Mouse (Mus musculus) embryo, embryonic 9.5 days (tissue): ENCODE data around the gene Ets1.

Experiments used
- DNase-seq: peaks from one replicate; pipeline ENCODE4 v3.0.0-alpha.2; 2017; ENCODE audit errors: extremely low spot score

Gene Ets1

GRCm38 (mm10) chr9:32616516-32617429 lies 19.2 kb upstream of the Ets1 start:
- DNase-seq: no peak

GRCm38 (mm10) chr9:32617430-32617768 lies 18.6 kb upstream of the Ets1 start:
- DNase-seq: no peak

- DNase-seq: no peak
Measured at GRCm38 (mm10) chr9:32618544-32619120, 17.4 kb upstream of the Ets1 start.

GRCm38 (mm10) chr9:32619661-32620060 lies 16.4 kb upstream of the Ets1 start:
- no peak for DNase-seq

GRCm38 (mm10) chr9:32620446-32620845 lies 15.6 kb upstream of the Ets1 start:
- no peak for DNase-seq

- DNase-seq: no peak
Measured at GRCm38 (mm10) chr9:32629385-32629981, 6.5 kb upstream of the Ets1 start.

GRCm38 (mm10) chr9:32631341-32631740 lies 4.7 kb upstream of the Ets1 start:
- DNase-seq: no peak

GRCm38 (mm10) chr9:32632237-32632636 lies 3.8 kb upstream of the Ets1 start:
- DNase-seq: no peak

GRCm38 (mm10) chr9:32644981-32645380 lies 9.0 kb downstream of the Ets1 start:
- no peak for DNase-seq

GRCm38 (mm10) chr9:32645475-32645874 lies 9.5 kb downstream of the Ets1 start:
- DNase-seq: peak; percentile 16

- peak; percentile 33 for DNase-seq
Measured at GRCm38 (mm10) chr9:32646539-32647258, 10.7 kb downstream of the Ets1 start.

GRCm38 (mm10) chr9:32647506-32648250 lies 11.7 kb downstream of the Ets1 start:
- no peak for DNase-seq

GRCm38 (mm10) chr9:32648286-32648685 lies 12.3 kb downstream of the Ets1 start:
- no peak for DNase-seq

GRCm38 (mm10) chr9:32650738-32651137 lies 14.7 kb downstream of the Ets1 start:
- no peak for DNase-seq

- no peak for DNase-seq
Measured at GRCm38 (mm10) chr9:32652112-32652511, 16.1 kb downstream of the Ets1 start.

- no peak for DNase-seq
Measured at GRCm38 (mm10) chr9:32654305-32654704, 18.3 kb downstream of the Ets1 start.

- no peak for DNase-seq
Measured at GRCm38 (mm10) chr9:32656351-32656844, 20.4 kb downstream of the Ets1 start.

- no peak for DNase-seq
Measured at GRCm38 (mm10) chr9:32657124-32657523, 21.1 kb downstream of the Ets1 start.

GRCm38 (mm10) chr9:32660406-32660960 lies 24.5 kb downstream of the Ets1 start:
- no peak for DNase-seq

GRCm38 (mm10) chr9:32661071-32661470 lies 25.1 kb downstream of the Ets1 start:
- DNase-seq: no peak

GRCm38 (mm10) chr9:32661561-32661960 lies 25.5 kb downstream of the Ets1 start:
- no peak for DNase-seq
